Mouse (Mus musculus) CD4-positive, CD25-positive, alpha-beta regulatory T cell, adult 4 months (primary cell): ENCODE measurements around the gene Ccdc54. TPM values are rescaled to one million over a fixed set of nuclear protein-coding genes. Genes with fewer than 3 reads are reported as not detected.

Experiments
- ATAC-seq: one replicate; pipeline ENCODE4 v1.8.0; 2017
- polyA plus RNA-seq, 2 experiments: library from polyadenylated mRNA; unstranded; fragments of 100-300 nt; shearing (Covaris generic); gene quantifications; one replicate each; pipeline ENCODE4 v1.2.1; 2017

The Ccdc54 gene
- polyA plus RNA-seq, 2 experiments from 2014 or later, result not detected

DNA sequence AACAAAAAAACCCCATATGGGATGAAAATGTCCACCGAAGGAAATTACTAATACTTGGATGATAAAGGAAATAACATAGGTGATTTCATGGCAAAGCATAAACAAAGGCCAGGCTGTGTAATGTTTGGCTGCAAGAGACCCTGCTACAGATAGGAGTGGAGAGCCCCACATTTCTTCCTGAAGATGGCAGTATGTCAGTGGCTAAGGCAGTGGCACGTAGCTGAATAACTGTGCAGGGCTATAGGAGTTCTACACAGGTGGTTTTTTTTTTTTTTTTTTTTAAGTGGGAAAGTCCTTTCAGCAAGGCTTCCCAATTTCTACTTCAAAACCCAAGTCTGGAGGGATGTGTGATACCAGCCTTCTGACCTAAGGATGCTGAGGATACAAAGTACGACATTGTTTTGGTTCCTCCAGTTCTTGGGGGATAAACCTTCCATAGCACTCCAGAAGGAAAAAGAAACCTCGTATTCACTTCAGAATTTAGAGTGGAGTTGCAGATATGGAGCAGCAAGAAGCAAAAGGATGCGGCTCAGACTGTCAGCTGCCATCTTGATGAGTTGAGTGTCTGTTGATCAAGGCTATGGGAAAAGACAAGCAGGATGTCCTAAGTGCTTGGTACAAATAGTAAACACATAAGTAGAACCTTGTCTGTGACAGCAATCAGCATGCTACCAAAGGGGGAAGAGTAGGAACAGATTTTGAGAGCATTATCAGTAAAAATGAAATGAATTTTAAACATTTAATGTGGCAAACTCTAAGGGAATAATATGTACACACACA, 48.2 kb downstream of the Ccdc54 start:
- ATAC-seq, result no peak

Other genes starting within 250 kb of the Ccdc54 start
- gene Bbx, start 158.8 kb downstream of the Ccdc54 start, polyA plus RNA-seq, result 10 to 100 TPM; 54.7 to 65.5 TPM